Mouse (Mus musculus) cerebellum, postnatal 4 days (tissue): ENCODE results near the gene Macrod2.

ENCODE experiments used
- DNase-seq, 2 experiments: peaks; one replicate each; pipeline ENCODE4 v3.0.0; 2022; ENCODE audit warnings: low spot score in 2 of 2, mixed read lengths in 1 of 2

Macrod2 gene

GRCm38 (mm10) chr2:141201303-141202014 is 806.4 kb downstream of the Macrod2 start:
- peak in 1 of 2 experiments; percentile 2 for DNase-seq

- no peak for DNase-seq
Observed at GRCm38 (mm10) chr2:141202015-141202364, 806.9 kb downstream of the Macrod2 start.

- DNase-seq: no peak
Observed at GRCm38 (mm10) chr2:141211346-141211745, 816.2 kb downstream of the Macrod2 start.

- DNase-seq: no peak
Observed at GRCm38 (mm10) chr2:141212291-141212690, 817.2 kb downstream of the Macrod2 start.

GRCm38 (mm10) chr2:141217490-141217889 is 822.4 kb downstream of the Macrod2 start:
- peak in 1 of 2 experiments; percentile 44 for DNase-seq

GRCm38 (mm10) chr2:141217925-141218324 is 822.8 kb downstream of the Macrod2 start:
- no peak for DNase-seq

- no peak for DNase-seq
Observed at GRCm38 (mm10) chr2:141228809-141229208, 833.7 kb downstream of the Macrod2 start.

- DNase-seq: no peak
Observed at GRCm38 (mm10) chr2:141229820-141230219, 834.7 kb downstream of the Macrod2 start.

- peak in 1 of 2 experiments; percentile 15 for DNase-seq
Observed at GRCm38 (mm10) chr2:141231011-141231668, 836.0 kb downstream of the Macrod2 start.

GRCm38 (mm10) chr2:141234306-141234705 is 839.2 kb downstream of the Macrod2 start:
- DNase-seq: no peak

- DNase-seq: no peak
Observed at GRCm38 (mm10) chr2:141234724-141235453, 839.8 kb downstream of the Macrod2 start.

- no peak for DNase-seq
Observed at GRCm38 (mm10) chr2:141247680-141248079, 852.6 kb downstream of the Macrod2 start.

- peak in 1 of 2 experiments; percentile 2 for DNase-seq
Observed at GRCm38 (mm10) chr2:141264582-141264981, 869.5 kb downstream of the Macrod2 start.

GRCm38 (mm10) chr2:141266591-141266990 is 871.5 kb downstream of the Macrod2 start:
- DNase-seq: no peak

- no peak for DNase-seq
Observed at GRCm38 (mm10) chr2:141271541-141271940, 876.4 kb downstream of the Macrod2 start.

GRCm38 (mm10) chr2:141272966-141273365 is 877.9 kb downstream of the Macrod2 start:
- DNase-seq: no peak

GRCm38 (mm10) chr2:141274262-141274661 is 879.2 kb downstream of the Macrod2 start:
- no peak for DNase-seq

- no peak for DNase-seq
Observed at GRCm38 (mm10) chr2:141279130-141279698, 884.1 kb downstream of the Macrod2 start.

- no peak for DNase-seq
Observed at GRCm38 (mm10) chr2:141280817-141281216, 885.7 kb downstream of the Macrod2 start.

GRCm38 (mm10) chr2:141286110-141286747 is 891.1 kb downstream of the Macrod2 start:
- no peak for DNase-seq

GRCm38 (mm10) chr2:141288494-141288893 is 893.4 kb downstream of the Macrod2 start:
- DNase-seq: no peak
